Mouse (Mus musculus): ENCODE results near the gene Btg3.

Btg3 gene

DNA sequence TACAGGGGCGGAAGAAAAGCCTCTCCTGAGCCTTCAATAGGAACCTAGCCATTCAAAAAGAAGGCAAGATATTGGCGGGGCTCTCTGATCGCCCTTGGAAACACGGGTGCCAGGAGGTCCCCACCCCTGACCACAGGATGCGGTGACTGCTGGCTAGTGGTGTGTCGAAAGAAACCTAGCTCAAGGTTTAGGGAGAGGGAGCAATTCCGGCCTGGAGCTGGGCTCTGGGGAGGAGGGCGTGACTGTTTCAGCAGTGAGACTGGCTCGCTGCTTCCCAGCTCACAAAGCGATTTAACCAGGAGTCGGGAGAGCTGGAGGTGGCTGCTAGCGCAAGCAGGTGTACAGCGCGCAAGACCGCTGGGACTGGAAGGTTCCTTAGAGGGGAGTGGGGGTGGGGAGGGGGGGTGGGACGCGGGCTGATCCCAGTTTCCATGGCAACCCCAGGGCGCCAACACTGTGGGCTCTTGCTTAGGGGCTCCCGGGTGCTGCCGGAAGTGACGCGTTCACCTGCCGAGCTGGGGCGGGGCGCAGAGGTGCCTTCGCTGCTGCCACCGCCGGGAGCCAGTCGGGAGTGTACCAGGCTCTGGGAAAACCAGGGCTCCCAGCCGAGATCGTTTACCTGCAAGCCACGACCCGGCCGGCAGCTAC lies 75.7 kb downstream of the Btg3 start, which contains the start of gene Cxadr:
Gene Cxadr, plus strand, starts transcription at position 307 of the 648 bp plus-strand sequence.
- DNase-seq (ENCODE audit: low spot score), result peak; percentile 86

DNA sequence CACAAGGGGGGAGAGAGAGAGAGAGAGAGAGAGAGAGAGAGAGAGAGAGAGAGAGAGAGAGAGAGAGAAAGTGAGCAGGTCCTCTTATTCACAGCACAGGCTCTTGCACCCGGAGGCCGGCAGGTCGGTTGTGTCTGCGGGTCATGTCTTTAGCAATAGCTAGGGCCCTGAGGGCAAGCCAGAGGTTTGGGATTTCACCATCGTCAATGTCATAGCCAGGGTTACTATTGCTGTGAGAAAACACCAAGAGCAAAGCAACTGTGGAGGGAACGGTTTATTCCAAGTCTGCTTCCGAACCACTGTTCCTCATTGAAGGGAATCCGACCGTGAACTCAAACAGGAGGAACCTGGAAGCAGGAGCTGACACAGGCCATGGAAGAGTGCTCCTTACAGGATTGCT lies 80.9 kb downstream of the Btg3 start:
- no peak for DNase-seq (ENCODE audit: low spot score)

DNA sequence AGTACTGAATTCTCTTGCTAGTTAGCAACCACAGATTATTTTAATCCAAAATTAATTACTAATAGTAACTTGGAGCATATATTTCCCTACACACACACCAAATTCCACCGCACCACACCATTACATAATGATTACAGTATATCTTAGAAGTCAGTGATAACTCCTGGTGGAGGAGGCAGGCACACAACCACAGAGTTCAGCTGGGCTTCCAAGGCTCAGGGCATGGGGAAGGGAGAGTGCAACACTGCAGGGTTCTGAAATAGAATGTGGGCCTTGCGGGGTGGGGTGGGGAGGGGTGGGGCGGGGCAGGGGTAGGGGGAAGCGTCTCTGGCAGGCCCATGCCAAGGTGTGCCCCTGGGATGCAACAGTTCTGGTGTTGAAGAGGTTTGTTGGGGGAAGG lies 81.4 kb downstream of the Btg3 start:
- no peak for DNase-seq (ENCODE audit: low spot score)

DNA sequence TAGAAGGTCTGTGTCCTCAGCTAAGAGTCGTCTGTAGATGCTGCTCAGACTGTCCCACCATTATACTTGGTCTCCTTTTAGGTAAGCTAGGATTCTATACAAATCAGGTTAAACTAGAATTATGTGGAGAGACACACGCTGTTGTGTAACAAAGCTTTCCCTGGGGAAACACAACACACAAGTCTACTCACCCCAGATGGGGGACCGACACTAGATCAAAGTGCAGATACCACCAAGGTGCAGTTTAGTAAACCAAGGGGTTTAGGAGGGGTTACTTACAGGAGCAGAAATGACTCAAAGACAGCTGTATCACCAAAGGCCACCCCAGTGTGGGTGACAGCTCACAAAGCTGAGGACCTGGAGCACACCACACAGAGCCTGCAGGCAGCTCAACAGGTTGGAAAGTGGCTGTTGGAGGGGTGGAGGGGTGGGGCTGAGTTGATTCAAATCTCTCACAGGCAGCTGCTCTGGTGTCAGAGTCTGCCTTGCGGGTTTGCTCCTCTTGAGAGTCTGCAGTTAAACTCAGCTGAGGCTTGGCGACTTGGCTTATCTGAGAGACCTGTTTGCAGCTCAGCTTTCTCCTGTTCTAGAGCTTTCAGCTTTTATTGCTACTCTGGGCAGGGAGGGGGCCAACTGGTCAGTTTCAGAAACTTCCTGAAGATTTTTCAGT lies 82.3 kb downstream of the Btg3 start:
- DNase-seq (ENCODE audit: low spot score), result no peak

DNA sequence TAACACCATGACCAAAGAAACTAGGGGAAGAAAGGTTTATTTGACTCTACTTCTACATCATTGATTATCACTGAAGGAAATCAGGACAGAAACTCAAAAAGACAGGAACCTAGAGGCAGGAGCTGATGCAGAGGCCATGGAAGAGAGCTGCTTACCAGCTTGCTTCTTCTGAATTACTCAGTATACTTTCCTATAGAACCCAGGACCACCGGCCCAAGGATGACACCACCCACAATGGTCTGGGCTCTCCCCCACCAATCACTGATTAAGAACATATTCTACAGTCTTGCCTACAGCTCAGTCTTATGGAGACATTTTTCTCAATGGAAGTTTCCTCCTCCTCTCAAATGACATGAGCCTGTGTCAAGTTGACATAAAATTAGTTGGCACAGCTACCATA lies 82.9 kb downstream of the Btg3 start:
- no peak for DNase-seq (ENCODE audit: low spot score)

DNA sequence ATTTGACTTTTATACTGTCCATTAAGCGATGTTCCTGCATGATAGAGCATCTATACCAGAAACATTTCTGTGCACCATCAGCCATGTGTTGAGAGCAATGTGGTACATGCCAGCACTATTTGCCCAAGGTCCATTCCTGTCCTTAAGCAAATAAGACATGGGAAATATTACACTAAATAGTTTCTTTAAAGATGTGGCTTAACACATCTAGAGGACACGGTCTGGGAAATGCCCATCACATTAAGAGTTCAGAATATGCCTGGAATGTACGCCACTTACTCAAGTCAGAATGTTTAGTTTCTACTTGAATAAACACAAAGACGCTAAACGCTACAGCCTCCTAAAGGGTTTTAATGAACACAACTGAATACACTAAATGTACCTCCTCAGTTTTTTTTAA lies 93.8 kb downstream of the Btg3 start:
- no peak for DNase-seq (ENCODE audit: low spot score)
